Mouse (Mus musculus) kidney, postnatal 4 days (tissue): ENCODE results near the gene Dyx1c1.

ENCODE experiments used
- DNase-seq, 2 experiments: peaks; one replicate each; pipeline ENCODE4 v3.0.0; 2021; ENCODE audit warnings: mixed read lengths in 2 of 2

The Dyx1c1 gene

DNA sequence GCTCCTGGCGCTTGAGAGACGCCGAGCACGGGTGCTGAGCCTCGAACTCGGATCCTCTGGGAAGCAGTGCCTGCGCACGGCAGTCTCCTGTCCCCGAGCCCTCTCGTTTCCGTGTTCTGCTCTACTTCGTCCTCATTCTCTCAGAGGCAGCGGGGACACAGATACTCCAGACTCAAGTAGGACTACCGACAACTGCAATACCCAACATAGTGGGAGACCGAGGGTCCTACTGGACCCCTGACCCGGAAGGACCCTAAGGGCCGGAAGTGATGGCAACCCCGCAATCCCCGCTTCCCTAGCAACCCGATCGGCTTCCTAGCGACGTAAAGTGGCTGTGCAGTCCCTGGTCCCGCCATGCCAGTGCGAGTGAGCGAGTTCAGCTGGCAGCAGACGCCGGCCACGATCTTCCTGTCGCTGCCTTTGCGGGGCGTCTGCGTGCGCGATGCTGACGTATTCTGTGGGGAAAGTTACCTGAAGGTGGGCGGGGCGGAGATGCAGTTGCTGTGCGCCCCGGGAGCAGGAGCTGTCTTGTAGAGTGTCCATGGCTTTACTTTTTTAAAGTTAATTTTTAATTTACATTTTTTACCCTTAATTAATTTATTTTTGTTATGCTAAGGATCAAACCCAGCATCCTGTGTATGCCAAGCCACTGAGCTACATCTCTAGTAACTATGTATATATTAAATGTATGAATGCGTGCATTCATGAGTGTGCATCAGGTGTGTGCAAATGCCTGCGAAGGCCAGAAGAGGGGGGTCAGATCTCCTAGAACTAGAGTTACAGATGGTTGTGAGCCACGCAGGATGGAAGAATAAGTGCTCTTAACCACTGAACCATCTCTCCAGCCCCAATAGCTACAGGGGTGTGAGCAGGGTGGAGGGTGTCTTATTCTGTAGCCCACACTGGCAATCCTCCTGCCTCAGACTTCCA, at the start of gene Dyx1c1, which contains the start of gene Gm44503:
Dyx1c1 (plus strand) TSS at position 265 of the 930 bp plus-strand sequence.
Gm44503 (plus strand) TSS at position 332 of the 930 bp plus-strand sequence.
- DNase-seq: peak; percentile 87 to 92

DNA sequence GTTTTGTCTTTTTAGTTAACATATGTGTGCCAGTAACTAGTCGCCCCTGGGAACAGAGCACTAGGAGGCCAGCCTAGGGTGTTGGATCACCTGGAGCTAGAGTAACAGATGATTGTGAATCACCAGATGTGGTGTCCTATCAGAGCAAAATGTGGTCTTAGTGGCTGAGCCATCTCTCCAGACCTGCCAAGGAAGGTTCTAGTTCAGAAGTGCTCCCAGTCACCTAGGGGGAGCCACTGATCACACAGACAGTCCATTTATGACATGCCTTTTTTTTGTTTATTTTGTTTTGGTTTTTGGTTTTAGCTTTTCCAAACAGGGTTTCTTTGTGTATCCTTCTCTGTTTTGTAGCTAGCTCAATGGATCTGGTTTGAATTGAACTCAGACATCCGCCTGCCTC, 47.2 kb upstream of the Dyx1c1 start:
- DNase-seq: no peak

DNA sequence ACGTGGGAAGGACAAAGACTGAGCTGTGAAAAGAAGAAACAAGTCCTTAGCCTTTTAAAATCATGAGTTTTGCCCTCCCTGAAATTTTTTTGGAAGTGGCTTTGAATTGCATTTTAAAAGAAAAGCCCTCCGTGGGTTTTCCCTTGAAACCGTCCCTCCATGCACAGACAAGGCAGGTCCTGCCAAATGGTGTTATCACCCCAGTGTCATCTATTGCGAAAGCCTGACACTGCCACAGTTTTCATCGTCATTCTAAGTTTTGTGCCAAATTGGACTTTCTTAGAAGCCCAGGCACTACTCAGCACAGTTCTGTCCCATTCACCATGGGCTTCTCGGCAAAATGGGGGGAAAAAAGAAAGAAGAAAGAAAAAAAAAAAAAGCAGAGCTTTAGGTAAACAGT, 45.0 kb upstream of the Dyx1c1 start:
- no peak for DNase-seq

DNA sequence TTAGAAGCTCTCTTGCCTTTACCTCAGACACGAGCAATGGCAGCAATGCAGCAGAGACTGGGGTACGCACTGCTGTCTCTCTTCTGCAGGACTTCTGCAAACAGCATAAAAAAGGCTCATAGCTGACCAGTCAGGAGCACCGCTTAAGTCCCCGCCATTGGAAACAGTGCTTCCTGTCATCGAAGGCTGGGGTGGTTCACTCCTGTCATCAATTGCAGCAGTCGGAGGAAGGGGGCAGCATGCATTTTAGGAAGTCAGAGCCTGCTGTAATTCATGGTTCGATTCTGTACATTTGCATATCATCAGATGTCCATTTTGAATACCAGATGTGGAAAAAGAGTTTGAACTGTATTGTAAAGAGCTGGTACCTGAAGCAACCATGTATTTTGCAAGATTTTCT, 42.9 kb upstream of the Dyx1c1 start:
- no peak for DNase-seq

DNA sequence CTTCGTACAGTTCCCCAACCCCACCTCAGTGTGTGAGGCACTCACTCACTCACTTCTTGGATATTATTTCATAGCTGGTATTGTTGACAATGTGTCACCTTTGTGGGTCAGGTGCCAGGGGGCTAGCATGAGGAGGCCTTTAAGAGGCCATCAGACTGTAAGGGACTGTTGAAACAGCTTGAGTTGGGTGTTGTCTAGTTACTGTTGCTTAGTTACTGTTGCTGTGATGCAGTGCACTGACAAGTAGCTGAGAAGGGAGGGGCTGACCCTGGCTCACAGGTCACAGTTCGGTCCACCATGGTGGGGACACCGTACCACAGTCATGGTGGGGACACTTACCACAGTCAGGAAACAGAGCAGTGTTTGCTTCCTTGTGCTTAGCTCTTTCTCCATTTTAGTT, 35.5 kb upstream of the Dyx1c1 start:
- no peak for DNase-seq

DNA sequence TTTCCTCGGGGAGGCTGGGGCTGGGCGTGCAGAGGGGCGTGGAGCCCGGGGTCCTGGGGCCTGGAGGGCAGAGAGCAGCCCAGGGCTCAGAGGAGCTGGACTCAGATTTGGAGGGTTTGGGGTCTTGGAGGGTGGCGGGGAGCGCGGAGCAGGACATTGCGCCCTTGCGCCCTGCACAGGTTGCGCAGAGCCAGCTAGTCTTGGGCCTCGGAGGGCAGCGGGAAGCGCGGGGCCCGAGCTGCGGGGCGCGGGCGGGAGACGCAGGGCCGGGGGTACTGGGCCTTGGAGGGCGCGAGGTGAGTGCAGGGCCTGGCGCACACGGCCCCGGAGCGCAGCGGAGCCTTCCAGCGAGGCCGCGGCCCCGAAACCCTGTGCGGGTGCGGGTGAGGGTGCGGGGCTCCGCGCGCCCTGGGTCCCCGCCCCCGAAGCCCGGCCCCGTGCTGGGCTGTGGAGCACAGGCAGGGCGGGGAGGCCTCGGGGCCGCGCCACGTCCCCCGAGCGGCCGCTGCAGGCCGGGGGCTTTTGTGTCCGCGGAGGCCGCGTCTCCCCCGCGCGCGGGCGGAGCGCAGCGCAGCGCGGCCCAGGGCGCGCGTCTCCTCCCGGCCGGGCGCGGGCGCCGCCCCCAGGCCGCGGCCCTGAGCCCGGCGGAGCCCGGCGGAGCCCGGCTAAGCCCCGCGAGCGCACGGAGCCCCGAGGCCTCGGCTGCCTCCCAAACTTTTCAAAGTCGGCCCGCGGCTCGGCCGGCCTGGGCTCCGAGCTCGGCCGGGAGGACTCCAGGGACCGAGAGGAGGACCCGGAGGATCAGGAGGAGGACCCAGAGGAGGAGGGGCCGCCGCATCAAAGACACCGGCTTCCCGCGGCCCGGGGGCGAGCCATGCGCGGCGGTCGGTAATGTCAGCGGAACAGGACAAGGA, 33.3 kb upstream of the Dyx1c1 start, which contains the start of gene Pygo1:
Pygo1 (plus strand) TSS at position 625 of the 914 bp plus-strand sequence.
- peak; percentile 72 to 79 for DNase-seq

DNA sequence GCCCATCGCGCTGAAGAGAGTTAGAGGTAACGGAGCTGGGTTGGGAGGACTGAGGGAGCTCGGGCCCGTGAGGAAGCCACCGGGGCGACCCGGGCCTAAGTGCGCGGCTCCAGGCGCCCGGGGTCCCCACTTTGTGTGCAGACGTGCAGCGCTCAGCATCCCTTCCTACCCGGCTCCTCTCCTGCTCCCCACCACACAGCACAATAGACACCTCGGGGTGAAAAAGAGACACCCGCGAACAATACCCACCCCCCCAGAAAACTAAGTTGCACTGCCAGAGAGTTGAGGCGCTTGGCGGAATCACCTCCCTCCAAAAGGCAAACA, 32.7 kb upstream of the Dyx1c1 start:
- DNase-seq: no peak

DNA sequence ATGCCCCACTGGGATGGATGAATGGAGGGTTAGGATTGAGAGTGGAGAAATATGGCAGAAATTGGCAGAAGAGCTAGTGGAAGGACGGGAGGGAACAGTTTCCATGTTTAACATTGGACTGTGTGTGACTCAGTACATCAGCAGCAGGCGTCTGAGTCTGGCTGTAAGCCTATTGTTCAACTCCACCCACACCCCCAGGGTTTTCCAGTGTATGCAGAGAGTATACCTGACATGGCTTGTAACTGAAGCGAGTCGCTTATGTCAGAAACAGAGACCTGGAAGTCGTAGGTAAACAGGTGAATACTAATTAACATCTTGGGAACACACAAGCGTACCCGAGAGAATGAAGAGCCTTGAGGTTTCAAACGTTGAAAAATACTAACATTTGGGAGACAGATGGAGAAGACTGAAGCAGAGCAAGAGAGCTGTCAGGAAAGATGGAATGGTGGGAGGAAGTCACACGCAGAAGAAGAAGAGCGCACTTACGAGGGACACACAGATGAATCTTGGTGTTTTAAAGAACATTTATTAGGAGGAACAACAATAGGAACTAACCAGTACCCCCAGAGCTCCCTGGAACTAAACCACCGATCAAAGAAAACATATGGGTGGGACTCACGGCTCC, 27.3 kb upstream of the Dyx1c1 start:
- DNase-seq: no peak

DNA sequence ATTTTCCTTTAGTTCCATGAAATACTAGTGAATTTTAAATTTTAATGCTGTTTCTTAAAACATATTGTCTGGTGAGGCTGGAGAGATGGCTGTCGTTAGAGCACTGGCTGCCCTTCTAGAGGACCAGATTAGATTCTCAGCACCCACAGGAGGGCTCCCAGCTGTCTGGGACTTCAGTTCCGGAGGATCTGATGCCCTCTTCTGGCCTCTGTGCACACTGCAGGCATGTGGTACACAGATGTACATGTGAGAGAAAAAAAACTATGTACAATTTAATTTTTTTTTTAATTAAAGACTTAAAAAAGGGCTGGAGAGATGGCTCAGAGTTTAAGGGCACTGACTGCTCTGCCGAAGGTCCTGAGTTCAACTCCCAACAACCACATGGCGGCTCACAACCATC, 23.3 kb upstream of the Dyx1c1 start:
- DNase-seq: peak in 1 of 2 experiments; percentile 31

DNA sequence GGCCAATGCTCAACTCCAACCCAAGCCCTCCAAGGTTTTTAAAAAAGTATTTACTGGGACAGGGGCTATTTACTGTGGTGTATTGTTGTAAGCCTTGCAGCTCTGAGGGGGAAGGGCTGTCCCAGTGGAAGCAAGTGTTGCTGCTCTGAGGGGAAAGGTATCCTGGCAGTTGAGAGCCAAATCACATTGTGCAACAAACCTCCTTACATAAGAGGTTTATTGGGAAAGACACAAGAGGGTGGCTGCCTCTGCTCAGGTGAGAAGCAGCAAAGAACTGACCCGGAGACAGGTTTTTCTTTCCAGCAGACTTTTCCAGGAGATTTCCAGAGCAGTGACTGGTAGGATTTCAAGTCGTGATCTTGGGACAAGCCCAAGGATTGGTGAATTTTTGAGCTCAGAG, 22.3 kb upstream of the Dyx1c1 start:
- DNase-seq: no peak

DNA sequence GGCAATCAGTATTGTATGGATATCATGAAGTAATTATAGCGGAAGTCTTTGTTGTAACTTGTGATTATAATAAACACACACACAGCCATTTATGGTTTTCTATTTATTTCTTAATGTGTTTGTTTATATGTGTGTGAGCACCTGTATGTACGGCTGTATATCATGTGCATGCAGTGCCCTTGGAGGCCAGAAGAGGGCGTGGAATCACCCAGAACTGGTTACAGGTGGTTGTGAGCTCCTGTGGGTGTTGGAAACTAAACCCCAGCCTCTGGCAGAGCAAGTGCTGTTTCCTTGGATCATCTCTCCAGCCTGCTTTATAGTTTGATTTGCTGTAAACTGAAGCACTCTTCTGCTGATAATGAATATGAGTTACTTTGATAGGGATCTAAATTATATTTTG, 15.2 kb upstream of the Dyx1c1 start:
- peak; percentile 20 to 27 for DNase-seq

DNA sequence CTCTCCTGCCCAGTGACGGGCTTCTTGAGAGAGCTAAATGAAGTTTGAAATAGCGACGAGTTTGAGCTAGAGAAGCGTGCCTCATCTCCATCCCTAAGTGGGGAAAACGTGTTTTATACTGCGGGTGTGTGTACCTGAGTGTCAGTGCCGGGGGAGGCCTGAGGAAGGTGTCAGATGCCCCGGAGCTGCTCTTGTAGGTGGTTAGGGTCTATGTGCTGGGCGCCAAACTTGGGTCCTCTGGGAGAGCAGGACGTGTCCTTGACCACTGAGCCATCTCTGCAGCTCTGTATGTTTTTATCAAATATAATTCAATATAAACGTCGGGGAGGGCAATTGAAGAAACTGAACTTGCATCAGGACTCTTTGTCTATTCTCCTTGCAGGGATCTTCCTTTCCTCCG, 14.3 kb upstream of the Dyx1c1 start:
- DNase-seq: no peak

DNA sequence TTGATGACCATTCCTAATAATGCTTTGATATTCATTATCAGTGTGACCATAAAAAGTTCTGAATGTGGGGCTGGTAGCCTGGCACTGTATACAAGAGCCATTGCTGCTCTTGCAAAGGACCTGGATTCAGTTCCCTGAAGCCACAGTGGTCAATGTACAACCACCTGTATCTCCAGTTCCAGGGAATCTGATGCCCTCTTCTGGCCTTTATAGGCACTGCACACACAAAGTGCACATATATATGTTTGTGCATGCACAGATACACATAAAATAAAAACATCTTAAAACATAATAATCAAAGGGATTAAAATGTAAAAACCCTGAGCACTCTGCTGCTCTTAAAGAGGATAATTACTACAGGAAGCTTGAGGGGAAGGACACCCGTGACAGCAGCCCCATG, 11.6 kb upstream of the Dyx1c1 start:
- no peak for DNase-seq

DNA sequence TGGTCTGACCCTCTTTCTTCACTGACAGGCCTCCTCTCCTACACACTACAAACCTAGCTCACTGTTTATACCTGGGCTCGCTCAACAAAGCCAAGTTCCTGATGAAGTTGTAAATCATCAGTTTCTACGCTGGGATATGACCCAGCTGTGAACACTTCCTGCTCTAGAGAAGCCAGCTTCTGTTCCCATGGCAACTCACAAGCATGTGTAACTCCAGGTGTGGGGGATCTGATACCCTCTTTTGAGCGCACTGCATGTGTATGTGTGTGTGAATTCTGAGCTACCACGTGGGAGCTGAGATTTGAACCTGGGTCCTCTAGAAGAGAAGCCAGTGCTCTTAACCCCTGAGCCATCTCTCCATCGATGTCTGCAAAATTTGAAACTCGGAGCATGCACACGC, 9.0 kb upstream of the Dyx1c1 start:
- DNase-seq: no peak

DNA sequence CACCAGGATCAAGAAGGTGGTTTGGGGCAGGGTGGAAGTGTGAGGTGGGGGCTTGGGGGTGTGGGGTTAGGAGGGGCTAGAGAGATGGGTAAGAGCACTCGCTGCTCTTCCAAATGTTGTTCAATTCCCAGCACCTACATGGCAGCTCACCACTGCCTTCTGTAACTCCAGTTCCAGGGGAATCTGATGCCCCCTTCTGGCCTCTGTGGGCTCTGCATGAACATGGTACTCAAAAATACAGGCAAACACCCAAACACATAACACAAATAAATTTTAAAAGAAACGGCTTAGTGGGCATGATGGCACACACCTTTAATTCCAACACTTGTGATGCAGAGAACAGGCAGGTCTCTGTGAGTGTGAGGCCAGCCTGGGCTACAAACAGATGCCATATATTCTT, 3.8 kb upstream of the Dyx1c1 start:
- peak; percentile 54 to 56 for DNase-seq

DNA sequence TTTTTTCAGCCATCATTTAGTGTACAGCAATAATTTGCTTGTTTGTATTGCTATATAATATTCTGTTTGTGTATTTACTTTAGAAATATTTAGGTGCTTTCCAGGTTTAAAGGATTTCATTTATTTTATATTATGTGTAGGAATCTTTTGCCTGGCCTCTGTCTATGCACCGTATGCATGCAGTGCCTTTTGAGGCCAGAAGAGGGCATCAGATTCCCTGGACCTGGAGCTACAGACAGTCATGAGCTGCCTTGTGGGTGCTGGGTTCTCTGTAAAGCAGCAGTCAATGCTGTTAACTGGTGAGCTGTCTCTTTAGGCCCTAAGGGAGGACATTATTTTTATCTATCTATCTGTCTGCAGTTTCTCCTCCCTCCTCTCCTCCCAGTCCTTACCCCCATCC, 3.0 kb upstream of the Dyx1c1 start:
- peak; percentile 68 to 73 for DNase-seq

DNA sequence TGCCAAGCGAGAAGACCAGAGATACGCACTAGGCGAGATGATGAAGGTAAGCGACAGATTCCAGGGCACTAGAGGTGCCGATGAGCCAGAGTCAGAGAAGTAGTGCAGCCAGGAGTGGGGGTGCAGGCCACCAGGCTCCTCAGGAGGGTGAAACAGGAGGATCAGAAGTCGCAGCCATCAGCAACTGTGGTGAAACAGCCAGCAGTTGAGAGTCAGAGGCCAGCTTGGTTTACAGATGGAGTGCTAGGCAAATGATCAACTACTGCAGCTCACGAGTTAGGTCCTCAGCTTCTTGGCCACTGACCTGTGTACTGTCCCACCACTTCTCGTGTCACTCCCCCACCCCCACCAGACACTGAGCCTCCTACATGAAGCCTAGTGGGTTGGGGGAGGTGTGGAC, 2.8 kb downstream of the Dyx1c1 start:
- peak; percentile 31 to 55 for DNase-seq

DNA sequence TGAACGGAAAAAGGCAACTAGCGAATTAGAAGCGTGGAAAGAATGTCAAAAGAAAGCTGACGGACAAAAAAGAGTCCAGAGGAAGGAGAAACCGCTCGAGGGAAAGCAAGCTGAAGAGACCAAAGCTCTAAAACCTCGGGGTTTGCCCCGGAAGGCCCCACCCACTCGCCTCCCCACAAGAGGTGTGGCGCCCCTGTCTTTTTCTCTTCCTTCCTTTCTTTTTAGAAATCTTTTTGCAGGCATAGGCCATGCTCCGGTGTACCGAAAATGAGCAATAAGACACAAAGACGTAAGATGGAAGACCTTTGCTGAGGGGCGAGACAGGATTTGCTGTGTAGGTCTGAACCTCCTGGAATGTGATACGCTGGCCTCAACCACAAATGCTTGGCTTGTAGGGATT, 3.4 kb downstream of the Dyx1c1 start:
- no peak for DNase-seq

DNA sequence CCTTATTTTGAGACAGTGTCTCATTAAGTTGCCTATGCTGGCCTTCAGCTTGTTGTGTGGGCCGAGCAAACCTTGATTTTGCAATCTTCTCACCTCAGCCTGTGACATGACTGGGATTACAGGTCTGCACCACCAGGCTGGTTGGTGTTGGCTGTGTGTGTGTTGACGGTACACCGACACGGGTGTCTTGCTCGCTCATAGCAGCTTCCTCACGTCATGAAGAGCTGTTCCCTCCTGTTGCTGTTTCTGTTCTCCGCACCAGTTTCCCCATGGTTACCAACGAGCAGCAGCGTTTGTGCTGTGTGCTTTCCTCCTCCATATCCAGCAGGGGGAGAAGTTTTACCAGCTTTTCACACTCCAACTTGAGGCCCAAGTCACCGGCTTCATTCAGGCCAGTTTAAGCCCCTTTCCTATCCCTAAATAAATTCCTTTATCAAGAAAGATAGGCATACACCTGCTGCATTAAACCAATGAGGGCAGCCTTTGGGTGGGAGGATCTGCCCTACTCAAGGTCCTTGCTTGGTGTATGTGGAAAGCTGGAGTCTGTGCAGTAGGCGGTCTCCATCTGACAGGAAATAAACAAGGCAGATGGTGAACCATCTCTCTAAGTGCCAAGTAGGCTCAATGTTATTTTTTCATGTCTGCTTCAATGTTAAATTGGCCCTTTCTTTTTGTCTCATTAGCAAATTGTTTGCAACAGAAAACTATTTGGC, 9.9 kb downstream of the Dyx1c1 start:
- peak; percentile 31 to 57 for DNase-seq

DNA sequence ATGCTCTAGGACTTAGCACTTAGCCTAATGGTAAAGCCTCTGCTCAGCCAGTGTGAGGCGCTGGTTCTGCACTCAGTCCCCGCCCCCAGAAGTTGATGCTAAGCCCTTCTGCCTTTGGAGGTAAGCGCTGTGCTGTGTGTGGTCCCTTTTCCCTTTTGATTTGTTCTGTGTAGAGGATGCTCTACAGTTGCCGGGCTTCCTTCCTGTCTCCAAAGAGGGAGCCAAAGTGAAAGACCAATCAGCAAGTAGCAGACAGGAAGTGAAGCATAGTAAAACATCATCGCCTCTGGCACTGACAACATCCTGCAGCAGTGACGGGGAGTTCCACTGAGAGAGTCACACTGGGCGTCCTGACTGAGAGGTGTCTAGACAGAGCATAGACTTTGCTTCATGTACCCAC, 11.3 kb downstream of the Dyx1c1 start:
- DNase-seq: peak in 1 of 2 experiments; percentile 40

DNA sequence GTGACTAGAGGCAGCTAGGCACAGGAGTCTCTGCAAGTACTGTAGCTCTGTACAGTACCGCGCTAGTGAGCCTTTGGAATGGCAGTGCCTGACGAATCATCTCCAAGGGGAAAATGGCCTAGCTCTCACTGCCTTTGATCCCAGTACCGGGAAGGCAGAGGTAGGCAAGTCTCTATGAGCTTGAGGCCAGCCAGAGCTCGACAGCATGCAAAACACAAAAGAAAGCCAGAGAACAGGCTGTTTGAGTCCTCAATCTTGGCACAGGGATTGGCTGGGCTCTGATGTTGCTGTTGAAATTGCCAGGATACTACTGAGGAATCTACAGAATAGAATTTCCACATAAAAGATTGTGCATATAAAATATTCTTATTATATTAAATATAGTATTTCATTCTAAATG, 13.8 kb downstream of the Dyx1c1 start:
- DNase-seq: no peak

DNA sequence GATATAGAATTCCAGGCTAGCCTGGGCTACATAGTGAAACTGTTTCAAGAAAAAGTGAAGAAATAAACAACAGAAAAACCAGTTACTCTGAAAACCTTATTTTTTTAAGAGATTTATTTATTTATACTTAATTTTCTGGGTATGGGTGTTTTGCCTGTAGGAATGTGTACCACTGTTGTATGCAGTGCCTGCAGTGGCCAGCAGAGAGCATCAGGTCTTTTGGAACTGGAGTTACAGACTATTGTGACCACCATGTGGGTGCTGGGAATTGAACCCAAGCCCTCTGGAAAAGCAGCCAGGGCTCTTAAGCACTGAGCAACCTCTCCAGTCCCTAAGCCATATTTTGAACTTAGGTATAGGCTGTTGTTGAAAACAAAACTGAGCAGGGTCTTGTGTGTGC, 14.4 kb downstream of the Dyx1c1 start:
- DNase-seq: no peak

DNA sequence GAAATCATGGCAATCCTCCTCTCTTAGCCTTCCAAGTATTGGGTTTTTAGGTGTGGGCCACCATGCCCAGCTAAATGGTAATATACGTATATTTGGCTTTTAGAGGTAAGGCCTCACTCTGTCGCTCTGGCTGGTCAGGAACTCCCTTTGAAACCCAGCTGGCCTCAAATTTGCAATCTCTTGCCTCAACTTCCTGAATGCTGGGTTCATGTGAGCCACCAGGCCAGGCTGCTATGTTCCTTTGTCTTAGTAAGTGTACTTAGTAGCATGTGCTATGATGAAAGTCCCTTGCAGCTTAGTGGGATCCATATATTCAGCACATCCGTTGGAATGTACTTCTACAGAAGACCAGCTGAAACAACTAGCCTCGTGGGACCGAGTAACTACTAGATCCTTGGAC, 16.1 kb downstream of the Dyx1c1 start:
- DNase-seq: no peak
